Mouse (Mus musculus) liver, embryonic 11.5 days (tissue): ENCODE measurements around the gene Tmem201. TPM values are rescaled to one million over a fixed set of nuclear protein-coding genes. Genes with fewer than 3 reads are reported as not detected.

ENCODE experiments used
- ATAC-seq: fragments of 200-750 bp; cut with Nextera tagmentation; replicated peaks from 2 replicates; pipeline ENCODE4 v1.8.0; 2017; ENCODE audit warnings: moderate number of reproducible peaks, mild to moderate bottlenecking, moderate TSS enrichment, moderate library complexity; ENCODE audit not compliant: low FRiP score
- DNase-seq: peaks from one replicate; pipeline ENCODE4 v3.0.0-alpha.2; 2017; ENCODE audit warnings: low spot score
- H3K27ac ChIP-seq: fragments of 300-500 bp; sonication (generic); 2 replicates; pipeline ENCODE4 v1.5.1; 2014; ENCODE audit warnings: mild to moderate bottlenecking, low read depth, low read length, control low read depth
- H3K27me3 ChIP-seq: fragments of 300-500 bp; sonication (generic); replicated peaks from 2 replicates; pipeline ENCODE4 v1.6.1; 2014; ENCODE audit warnings: low read length, mixed read lengths; ENCODE audit not compliant: control insufficient read depth, insufficient read depth
- H3K36me3 ChIP-seq: fragments of 300-500 bp; sonication (generic); 2 replicates; pipeline ENCODE4 v1.6.1; 2014; ENCODE audit warnings: mild to moderate bottlenecking, low read length, moderate library complexity, mixed read lengths; ENCODE audit not compliant: control insufficient read depth, insufficient read depth
- H3K4me1 ChIP-seq: fragments of 300-500 bp; sonication (generic); replicated peaks from 2 replicates; pipeline ENCODE4 v1.6.1; 2014; ENCODE audit warnings: low read length, mixed read lengths; ENCODE audit not compliant: control insufficient read depth, insufficient read depth
- H3K4me2 ChIP-seq: fragments of 300-500 bp; sonication (generic); 2 replicates; pipeline ENCODE4 v1.6.1; 2014; ENCODE audit warnings: mild to moderate bottlenecking, control low read depth, moderate library complexity
- H3K4me3 ChIP-seq: fragments of 300-500 bp; sonication (generic); 2 replicates; pipeline ENCODE4 v1.5.1; 2014; ENCODE audit warnings: low read depth, low read length, control low read depth
- H3K9ac ChIP-seq: fragments of 300-500 bp; sonication (generic); 2 replicates; pipeline ENCODE4 v1.6.1; 2014; ENCODE audit warnings: low read depth, low read length, control low read depth
- H3K9me3 ChIP-seq: fragments of 300-500 bp; sonication (generic); 2 replicates; pipeline ENCODE4 v1.6.1; 2016; ENCODE audit warnings: low read length, inconsistent platforms, mixed read lengths; ENCODE audit not compliant: control insufficient read depth
- WGBS: fragments of 180-500 bp; shearing (Covaris S2); extraction: QIAGEN DNeasy Blood & Tissue Kit; methylation state at CpG from one replicate; pipeline ENCODE4 v1.1.7; 2014; 5-methylcytosine and 5-hydroxymethylcytosine counted together
- polyA plus RNA-seq: library from polyadenylated mRNA; unstranded; fragments of >200 nt; fragmentation: Nextera tagmentation; extraction: Ambion mirVana; gene quantifications from 2 replicates; pipeline ENCODE4 v1.2.1, GENCODE M21; 2014

Tmem201 gene
- 16.8 and 16.9 TPM in 2 replicates for polyA plus RNA-seq

DNA sequence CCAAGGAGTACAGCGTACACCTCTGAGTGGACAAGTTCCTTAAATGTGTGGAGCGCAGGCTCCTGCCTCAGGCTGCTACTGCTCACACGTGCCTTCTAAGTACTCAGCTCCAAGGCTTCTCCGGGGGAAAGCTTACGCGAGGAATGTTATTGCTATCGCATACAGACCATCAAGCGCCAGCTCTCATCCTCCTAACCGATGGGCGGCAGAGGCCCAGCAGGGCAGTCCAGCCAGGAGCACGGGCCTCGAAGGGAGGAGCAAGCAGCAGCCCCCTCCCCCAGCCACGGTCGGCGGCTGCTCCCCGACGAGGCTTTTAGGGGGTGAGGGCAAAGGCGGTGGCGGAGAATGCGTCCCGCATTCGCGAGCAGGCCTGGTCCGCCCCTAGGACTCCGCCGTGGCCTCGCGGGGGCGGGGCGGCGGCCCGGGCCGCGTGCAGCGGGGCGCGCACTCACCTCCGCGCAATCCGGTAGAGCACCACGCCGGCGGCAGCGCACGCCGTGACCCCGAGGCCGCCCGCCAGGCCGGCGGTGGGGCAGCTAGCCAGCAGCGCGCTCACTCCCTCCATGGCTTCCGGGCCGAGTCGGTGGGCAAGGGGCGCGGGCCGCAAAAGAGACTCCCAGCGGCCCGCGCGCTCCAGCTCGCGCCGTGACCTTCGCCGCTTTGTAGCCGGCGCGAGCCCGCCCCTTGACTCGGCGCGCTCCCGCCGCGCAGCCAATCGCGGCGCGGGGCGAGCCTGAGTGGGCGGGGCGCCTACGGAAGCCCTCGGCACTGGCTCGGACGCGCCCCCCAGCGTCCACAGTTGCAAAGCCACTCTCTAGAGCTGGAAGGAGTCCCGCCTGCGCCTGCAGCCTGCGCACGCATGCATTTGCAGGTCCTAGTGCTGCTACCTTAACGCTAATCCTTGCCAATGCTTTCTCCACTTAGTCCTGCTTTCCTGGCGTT lies at the start of gene Tmem201:
TSS of gene Tmem201 (minus strand) at position 662 of the 942 bp plus-strand sequence.
- ATAC-seq (peak; percentile 90), DNase-seq (peak; percentile 92)
- under 1% methylated on average over 78 of the region's 97 CpGs for WGBS
- peaks cover 37% of the 10 kb centered on the region for H3K4me1 ChIP-seq
- H3K27ac ChIP-seq = peak within 1 kb of the TSS; percentile 76
- H3K4me3 ChIP-seq = peak within 1 kb of the TSS; percentile 88
- peak within 1 kb of the TSS; percentile 85 for H3K9ac ChIP-seq
- no peaks in the 10 kb centered on the region for H3K9me3 ChIP-seq
- H3K36me3 ChIP-seq = 0 out of 2 replicates have a peak, but pooled peaks cover 3% of the 10 kb centered on the region
- peak within 1 kb of the TSS; percentile 97 for H3K4me2 ChIP-seq
- H3K27me3 ChIP-seq = no peaks in the 10 kb centered on the region

DNA sequence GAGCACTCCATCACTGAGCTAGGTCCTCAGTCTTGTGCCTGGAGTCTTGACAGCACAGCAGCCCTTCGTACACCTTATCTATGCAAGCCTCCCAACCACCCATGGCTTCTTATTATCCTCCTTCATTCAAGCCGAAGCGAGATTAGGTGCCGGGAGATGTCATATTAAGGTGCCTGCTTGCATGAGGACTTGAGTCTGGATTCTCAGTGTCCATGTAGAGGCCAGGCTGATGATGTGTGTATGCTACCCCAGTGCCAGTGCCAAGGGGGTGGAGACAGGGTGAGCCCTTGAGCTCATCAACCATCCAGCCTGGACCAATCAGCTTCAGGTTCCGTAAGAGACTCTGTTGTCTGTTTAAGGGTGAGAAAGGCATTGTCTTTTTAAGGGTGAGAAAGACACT lies 47.1 kb upstream of the Tmem201 start:
- no peak overlapping the region for H3K9ac ChIP-seq
- 75% methylated on average over 5 of the region's 5 CpGs for WGBS
- no peaks in the 10 kb centered on the region for H3K27me3 ChIP-seq
- no peaks in the 10 kb centered on the region for H3K36me3 ChIP-seq
- no peak overlapping the region for H3K4me2 ChIP-seq
- H3K27ac ChIP-seq = no peak overlapping the region
- ATAC-seq (no peak), DNase-seq (no peak)
- no peak overlapping the region for H3K4me3 ChIP-seq
- peaks cover 17% of the 10 kb centered on the region for H3K4me1 ChIP-seq
- H3K9me3 ChIP-seq = no peaks in the 10 kb centered on the region

DNA sequence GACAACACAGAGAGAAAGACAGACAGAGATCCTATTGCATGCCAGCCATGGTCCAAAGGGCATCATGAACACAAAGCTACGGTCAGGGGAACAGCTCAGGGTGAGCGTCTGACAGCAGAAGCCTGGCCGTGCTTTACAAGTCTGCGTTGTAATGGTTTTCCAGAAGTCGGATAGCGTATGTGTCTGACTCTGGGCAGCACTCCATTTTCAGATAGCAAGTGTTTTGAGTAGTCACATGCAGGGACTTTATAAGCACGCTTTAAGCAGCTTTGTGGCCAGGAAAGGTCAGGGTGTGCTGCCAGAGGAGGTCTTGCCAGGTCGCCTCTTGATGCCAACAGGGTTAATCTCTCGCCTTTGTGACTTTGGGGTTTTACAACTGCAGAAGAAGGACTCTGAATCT lies 46.5 kb upstream of the Tmem201 start:
- no peak overlapping the region for H3K9ac ChIP-seq
- no peak overlapping the region for H3K27ac ChIP-seq
- peaks cover 15% of the 10 kb centered on the region for H3K4me1 ChIP-seq
- H3K4me2 ChIP-seq = no peak overlapping the region
- ATAC-seq (no peak), DNase-seq (no peak)
- no peaks in the 10 kb centered on the region for H3K36me3 ChIP-seq
- H3K4me3 ChIP-seq = no peak overlapping the region
- no peaks in the 10 kb centered on the region for H3K9me3 ChIP-seq
- no peaks in the 10 kb centered on the region for H3K27me3 ChIP-seq
- WGBS = 77% methylated on average over 9 of the region's 9 CpGs

DNA sequence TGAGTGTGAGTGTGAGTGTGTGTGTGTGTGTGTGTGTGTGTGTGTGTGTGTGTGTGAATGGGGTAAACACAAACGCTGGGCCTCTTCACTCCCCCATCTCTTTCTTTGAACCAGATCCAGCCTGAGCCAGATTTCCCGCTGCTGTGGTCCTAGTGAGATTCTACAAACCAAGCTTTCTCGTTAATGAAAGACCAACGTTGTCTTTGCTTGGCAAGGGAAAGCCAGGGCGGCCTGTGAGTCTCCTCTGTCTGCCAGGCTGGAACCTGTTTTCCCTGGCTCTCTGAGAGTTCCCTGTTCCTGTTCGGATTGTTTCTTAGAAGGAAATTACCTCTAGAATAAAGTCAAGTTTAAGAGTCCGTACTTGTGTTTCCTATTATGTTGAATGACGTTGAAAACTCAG lies 45.1 kb upstream of the Tmem201 start:
- Histone ChIP-seq H3K36me3 (no peaks in the 10 kb centered on the region), H3K4me3 (no peak overlapping the region), H3K4me2 (no peak overlapping the region), H3K9ac (no peak overlapping the region), H3K9me3 (no peaks in the 10 kb centered on the region), H3K27me3 (no peaks in the 10 kb centered on the region), H3K27ac (no peak overlapping the region), H3K4me1 (peaks cover 15% of the 10 kb centered on the region)
- 78% methylated on average over 8 of the region's 8 CpGs for WGBS
- DNase-seq = no peak
- no peak for ATAC-seq

DNA sequence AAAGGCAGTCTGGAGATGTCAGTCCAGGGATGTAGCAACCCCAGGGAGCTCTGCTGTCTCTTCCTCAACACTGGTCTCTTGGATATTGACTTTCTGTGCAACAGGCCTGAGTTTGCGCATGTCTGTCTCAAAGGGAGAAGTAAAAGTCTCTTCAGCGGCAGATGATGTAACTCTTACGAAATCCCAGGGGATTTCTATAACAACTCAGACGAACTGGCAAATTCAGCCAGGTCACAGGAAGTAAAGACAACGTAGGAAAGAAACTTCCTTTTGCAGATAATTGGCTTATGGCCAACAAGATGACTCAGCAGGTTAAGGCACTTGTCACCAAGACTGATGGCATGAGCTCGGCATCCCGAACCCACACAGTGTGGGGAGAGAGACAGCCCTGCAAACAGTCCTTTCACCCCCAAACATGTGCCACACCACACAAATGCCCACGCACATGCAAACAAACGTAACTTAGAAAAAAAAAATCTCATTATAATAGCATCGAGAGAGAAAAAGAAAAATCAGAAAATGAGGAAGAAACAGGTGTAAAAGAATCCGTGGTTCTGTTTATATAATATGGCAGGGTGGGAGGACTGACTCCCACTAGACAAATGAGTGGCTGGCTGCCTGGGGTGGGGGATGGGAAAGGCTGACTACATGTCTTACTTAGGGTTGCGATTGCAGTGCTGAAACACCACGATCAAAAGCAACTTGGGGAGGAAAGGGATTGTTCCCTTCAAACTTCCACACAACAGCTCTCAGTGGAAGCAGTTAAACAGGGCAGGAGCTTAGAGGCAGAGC lies 42.9 kb upstream of the Tmem201 start:
- H3K36me3 ChIP-seq = no peaks in the 10 kb centered on the region
- WGBS = 44% methylated on average over 13 of the region's 13 CpGs
- H3K4me2 ChIP-seq = no peak overlapping the region
- H3K4me1 ChIP-seq = peaks cover 17% of the 10 kb centered on the region
- no peak overlapping the region for H3K9ac ChIP-seq
- no peak overlapping the region for H3K4me3 ChIP-seq
- DNase-seq (no peak), ATAC-seq (no peak)
- H3K27ac ChIP-seq = 0 out of 2 replicates have a peak overlapping the region, but pooled peaks have one; percentile 46
- H3K27me3 ChIP-seq = no peaks in the 10 kb centered on the region
- H3K9me3 ChIP-seq = no peaks in the 10 kb centered on the region

DNA sequence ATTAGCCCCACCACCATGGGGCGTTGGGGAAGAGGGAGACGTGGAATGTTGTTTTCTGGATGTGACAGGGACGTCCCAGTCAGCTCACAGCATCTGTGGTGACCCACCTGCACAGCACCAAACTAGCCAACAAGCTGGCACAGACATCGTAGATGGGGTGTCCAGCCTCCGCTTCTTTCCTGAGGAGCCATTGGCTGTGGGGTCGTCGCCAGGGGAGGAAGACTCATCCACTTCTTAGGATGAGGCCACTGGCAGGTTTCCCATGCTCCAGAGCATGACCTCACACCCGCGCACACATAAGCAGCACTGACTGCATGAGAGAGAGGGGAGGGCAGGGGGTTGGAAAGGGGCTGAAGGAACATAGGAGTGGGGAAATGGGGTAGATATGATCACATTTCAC lies 42.1 kb upstream of the Tmem201 start:
- Histone ChIP-seq H3K27ac (no peak overlapping the region), H3K4me3 (no peak overlapping the region), H3K9me3 (no peaks in the 10 kb centered on the region), H3K4me2 (no peak overlapping the region), H3K9ac (no peak overlapping the region), H3K27me3 (no peaks in the 10 kb centered on the region), H3K36me3 (no peaks in the 10 kb centered on the region), H3K4me1 (peaks cover 17% of the 10 kb centered on the region)
- 83% methylated on average over 9 of the region's 9 CpGs for WGBS
- ATAC-seq (no peak), DNase-seq (no peak)

DNA sequence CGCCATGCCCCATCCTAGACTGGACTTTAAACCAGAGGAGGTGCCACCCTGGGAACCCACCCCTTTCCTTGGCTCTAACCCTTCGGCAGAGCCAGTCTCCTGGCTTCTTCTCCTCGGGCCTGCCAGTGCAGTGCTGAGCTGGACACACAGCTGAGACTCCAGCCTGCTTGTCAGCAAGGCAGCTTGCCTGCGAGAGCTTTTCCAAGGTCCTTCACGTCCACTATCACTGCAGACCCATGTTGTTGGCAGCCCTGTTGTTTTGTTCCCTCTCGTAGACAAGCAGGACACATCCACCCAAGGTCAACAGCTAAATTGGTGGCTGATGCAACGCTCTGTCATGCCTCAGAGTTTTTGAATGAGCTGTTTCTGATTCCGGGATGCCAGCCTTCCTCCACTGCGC lies 39.3 kb upstream of the Tmem201 start:
- Histone ChIP-seq H3K36me3 (no peaks in the 10 kb centered on the region), H3K9me3 (no peaks in the 10 kb centered on the region), H3K4me3 (no peak overlapping the region), H3K27me3 (no peaks in the 10 kb centered on the region), H3K4me2 (no peak overlapping the region), H3K4me1 (peaks cover 27% of the 10 kb centered on the region), H3K27ac (no peak overlapping the region), H3K9ac (no peak overlapping the region)
- ATAC-seq (no peak), DNase-seq (no peak)
- whole genome bisulfite sequencing = 73% methylated on average over 9 of the region's 9 CpGs

DNA sequence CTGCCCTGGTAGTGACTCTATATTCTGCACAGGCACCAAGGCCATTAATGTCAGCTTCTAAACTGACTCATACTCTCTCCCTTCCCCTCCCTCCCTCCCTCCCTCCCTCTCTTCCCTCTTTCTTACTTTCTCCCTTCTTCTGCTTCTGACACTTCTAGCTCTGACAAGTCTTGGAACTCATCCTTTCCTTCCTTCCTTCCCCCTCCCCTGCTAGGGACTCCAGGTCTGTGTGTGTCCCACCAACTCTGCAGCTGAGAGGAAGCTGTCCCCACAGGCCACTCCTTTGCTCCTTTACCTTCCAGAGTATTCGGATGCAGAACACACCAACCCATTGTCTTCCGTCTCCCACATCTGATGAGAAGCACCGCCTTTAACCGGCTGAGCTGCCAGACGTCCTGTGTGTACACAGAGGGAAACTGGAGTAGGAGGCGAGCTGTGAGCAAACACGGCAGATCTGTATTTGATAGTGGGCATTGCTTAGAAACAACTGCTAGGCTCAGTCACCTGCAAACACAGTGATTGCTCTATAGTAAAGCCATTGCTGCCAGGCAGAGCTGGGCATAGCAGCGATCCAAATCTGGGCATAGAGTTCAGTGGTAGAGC lies 38.0 kb upstream of the Tmem201 start:
- no peak overlapping the region for H3K27ac ChIP-seq
- no peaks in the 10 kb centered on the region for H3K9me3 ChIP-seq
- H3K27me3 ChIP-seq = no peaks in the 10 kb centered on the region
- H3K4me1 ChIP-seq = peaks cover 23% of the 10 kb centered on the region
- H3K9ac ChIP-seq = no peak overlapping the region
- WGBS = 33% methylated on average over 8 of the region's 8 CpGs
- no peak for DNase-seq
- H3K4me2 ChIP-seq = no peak overlapping the region
- no peaks in the 10 kb centered on the region for H3K36me3 ChIP-seq
- no peak overlapping the region for H3K4me3 ChIP-seq
- no peak for ATAC-seq
